19 mouse cellular contexts compared by ENCODE assay signal in the genomic region with DNA sequence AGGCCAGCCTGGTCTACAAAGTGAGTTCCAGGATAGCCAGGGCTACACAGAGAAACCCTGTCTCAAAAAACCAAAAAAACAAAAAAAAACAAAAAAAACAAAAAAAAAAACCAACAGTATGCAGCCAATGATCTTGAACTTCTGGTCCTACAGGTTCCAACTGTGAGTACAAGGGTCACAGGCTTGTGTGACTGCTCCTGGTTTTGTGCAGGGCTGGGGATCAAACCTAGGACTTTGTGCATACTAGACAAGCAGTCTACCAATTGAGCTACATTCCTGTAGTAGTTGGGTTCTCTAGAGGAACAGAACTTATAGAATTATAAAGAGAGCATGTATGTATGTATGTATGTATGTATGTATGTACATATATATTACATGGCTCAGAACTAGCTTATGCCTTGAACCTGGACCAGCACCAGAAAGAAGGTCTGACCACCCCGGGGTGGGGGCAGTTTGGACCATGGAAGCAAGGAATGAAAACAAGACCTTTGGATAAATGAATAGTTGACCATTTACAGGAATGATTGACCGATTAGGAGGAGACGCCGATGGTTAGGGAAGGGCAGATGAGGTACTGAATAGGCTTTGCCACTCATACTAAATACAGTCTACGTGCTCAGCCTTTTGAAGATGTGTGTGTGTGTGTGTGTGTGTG. TPM values are rescaled to one million over a fixed set of nuclear protein-coding genes. Genes with fewer than 3 reads are reported as not detected.
"Had no signal": no experiment of that assay in that cellular context is flagged by ENCODE, and none has a peak within 500 bp of the region (broad histone marks: within the 10 kb centered on the region; RNA-seq: fewer than 3 reads in every experiment).

No protein-coding gene starts in this region.

- H3K9me3 ChIP-seq: limb, embryonic 10.5 days; neural tube, embryonic 12.5 days had no signal

- H3K27ac ChIP-seq: left cerebral cortex, adult 2 months; limb, embryonic 10.5 days; liver, embryonic 14.5 days; neural tube, embryonic 12.5 days had no signal

- ATAC-seq: inflammation-experienced regulatory T-cells, adult 6 months; intestine, postnatal 0 days had no signal

- H3K4me2 ChIP-seq: neural tube, embryonic 12.5 days had no signal

- DNase-seq: lung, adult 2 months; lung, postnatal 36 days; midbrain, embryonic 14.5 days; thymus, adult 18-20 months; thymus, postnatal 14 days had no signal

- H3K4me3 ChIP-seq: left cerebral cortex, adult 2 months; limb, embryonic 10.5 days; neural tube, embryonic 12.5 days had no signal

- H3K27me3 ChIP-seq: neural tube, embryonic 12.5 days had no signal

- H3K9ac ChIP-seq: liver, embryonic 14.5 days; neural tube, embryonic 12.5 days had no signal

RNA-seq across cellular contexts. Expression of a gene that starts 12.4 kb away (rescaled TPM):
- polyA plus RNA-seq: neural tube, embryonic 12.5 days had no signal

RNA-seq across cellular contexts. Expression of a gene that starts 23.1 kb away (rescaled TPM):
- total RNA-seq: layer of hippocampus, postnatal 25 days; left cerebral cortex, adult 2 months; left cerebral cortex, postnatal 14 days; megakaryocyte progenitor cell, adult 5-6 weeks; monocyte, adult 5-6 weeks; neutrophil, adult 5-6 weeks had no signal
- polyA plus RNA-seq: intestine, postnatal 0 days; limb, embryonic 10.5 days; limb, embryonic 14.5 days; liver, embryonic 14.5 days; lung, adult 2 months; lung, postnatal 0 days; neural tube, embryonic 12.5 days; stomach, embryonic 14.5 days had no signal

RNA-seq across cellular contexts. Expression of a gene that starts 25.9 kb away (rescaled TPM):
- total RNA-seq: megakaryocyte progenitor cell, adult 5-6 weeks; neutrophil, adult 5-6 weeks had no signal
- polyA plus RNA-seq: inflammation-experienced regulatory T-cells, adult 6 months had no signal
